Mouse (Mus musculus): ENCODE data around the gene Epn1.
"Not testable (repeated sequence)": the region's sequence is repeated elsewhere in the genome, so short reads cannot be mapped to it uniquely, and the experiment has no call there.

Gene Epn1

GRCm38 (mm10) chr7:5059421-5059820 lies 20.6 kb upstream of the Epn1 start:
- DNase-seq: peak; percentile 69

GRCm38 (mm10) chr7:5060239-5060731 lies 19.8 kb upstream of the Epn1 start:
- peak; percentile 94 for DNase-seq

GRCm38 (mm10) chr7:5060944-5061773 lies 18.9 kb upstream of the Epn1 start:
- peak; percentile 99 for DNase-seq

GRCm38 (mm10) chr7:5061774-5062359 lies 18.2 kb upstream of the Epn1 start, which contains the start of gene U2af2:
Gene U2af2, plus strand, starts transcription at chr7:5062143.
- peak; percentile 93 for DNase-seq

- peak; percentile 80 for DNase-seq
Measured at GRCm38 (mm10) chr7:5062360-5063001, 17.6 kb upstream of the Epn1 start.

GRCm38 (mm10) chr7:5064886-5065285 lies 15.1 kb upstream of the Epn1 start:
- no peak for DNase-seq

GRCm38 (mm10) chr7:5073586-5073985 lies 6.4 kb upstream of the Epn1 start:
- DNase-seq: no peak

- no peak for DNase-seq
Measured at GRCm38 (mm10) chr7:5074984-5075383, 5.1 kb upstream of the Epn1 start.

- DNase-seq: no peak
Measured at GRCm38 (mm10) chr7:5076931-5077330, 3.1 kb upstream of the Epn1 start.

GRCm38 (mm10) chr7:5079365-5080009 lies 548 bp upstream of the Epn1 start:
- DNase-seq: not testable (repeated sequence)

GRCm38 (mm10) chr7:5080815-5081214 lies 780 bp downstream of the Epn1 start:
- peak; percentile 53 for DNase-seq

GRCm38 (mm10) chr7:5081241-5081640 lies 1.2 kb downstream of the Epn1 start:
- no peak for DNase-seq

GRCm38 (mm10) chr7:5081939-5082338 lies 1.9 kb downstream of the Epn1 start:
- DNase-seq: no peak

- no peak for DNase-seq
Measured at GRCm38 (mm10) chr7:5083325-5084105, 3.5 kb downstream of the Epn1 start.

- DNase-seq: no peak
Measured at GRCm38 (mm10) chr7:5085512-5085911, 5.5 kb downstream of the Epn1 start.

- DNase-seq: peak; percentile 8
Measured at GRCm38 (mm10) chr7:5086921-5087440, 6.9 kb downstream of the Epn1 start.

- peak; percentile 4 for DNase-seq
Measured at GRCm38 (mm10) chr7:5087886-5088285, 7.9 kb downstream of the Epn1 start.

- DNase-seq: no peak
Measured at GRCm38 (mm10) chr7:5089853-5090252, 9.8 kb downstream of the Epn1 start.

- no peak for DNase-seq
Measured at GRCm38 (mm10) chr7:5091008-5091728, 11.1 kb downstream of the Epn1 start.

- DNase-seq: no peak
Measured at GRCm38 (mm10) chr7:5092381-5092780, 12.3 kb downstream of the Epn1 start.

- DNase-seq: no peak
Measured at GRCm38 (mm10) chr7:5092831-5093510, 12.9 kb downstream of the Epn1 start.
